Mouse (Mus musculus) olfactory bulb, adult 2 months (tissue): Measurements from ENCODE around the gene Stk10. TPM values are rescaled to one million over a fixed set of nuclear protein-coding genes. Genes with fewer than 3 reads are reported as not detected.
A peak's percentile ranks its signal among the peaks of the same experiment; 100 is the strongest.

Experiments used
- H3K27ac ChIP-seq: fragments of 200-500 bp; 2 replicates; pipeline ENCODE4 v1.5.1; 2012; ENCODE audit warnings: low read depth, low read length; ENCODE audit not compliant: insufficient read depth
- H3K4me1 ChIP-seq: fragments of 200-500 bp; 2 replicates; pipeline ENCODE4 v1.6.1; 2012; ENCODE audit warnings: low read length; ENCODE audit not compliant: control insufficient read depth, insufficient read depth
- H3K4me3 ChIP-seq: fragments of 200-500 bp; 2 replicates; pipeline ENCODE4 v1.5.1; 2012; ENCODE audit warnings: mild to moderate bottlenecking, low read depth, low read length, moderate library complexity; ENCODE audit not compliant: insufficient read depth
- CTCF ChIP-seq: fragments of 200-500 bp; IDR thresholded peaks from 2 replicates; pipeline ENCODE4 v1.5.1; 2012; ENCODE audit warnings: low read depth, mild to moderate bottlenecking, low read length, moderate library complexity; ENCODE audit not compliant: insufficient read depth
- POLR2A ChIP-seq: fragments of 200-500 bp; IDR thresholded peaks from 2 replicates; pipeline ENCODE4 v1.6.1; 2012; ENCODE audit warnings: mild to moderate bottlenecking, low read depth, low read length, moderate library complexity; ENCODE audit not compliant: insufficient read depth
- WGBS: fragments of 180-500 bp; shearing (Covaris S2); methylation state at CpG from one replicate; pipeline ENCODE4 v1.1.7; 2018; 5-methylcytosine and 5-hydroxymethylcytosine counted together
- polyA plus RNA-seq: library from polyadenylated mRNA; stranded (reverse); fragments of >200 nt; gene quantifications from 2 replicates; pipeline ENCODE4 v1.2.4, GENCODE M21; 2012; ENCODE audit warnings: low replicate concordance; ENCODE audit not compliant: missing spikeins, insufficient read depth, insufficient read length

Gene Stk10
- polyA plus RNA-seq, 1 experiment = not detected

GRCm38 (mm10) chr11:32587191-32588089 lies 54.3 kb downstream of the Stk10 start:
- TF ChIP-seq POLR2A (no peak), CTCF (no peak)
- Histone ChIP-seq H3K27ac (no peak overlapping the region), H3K4me3 (no peak overlapping the region), H3K4me1 (no peaks in the 10 kb centered on the region; the same call in 1 of the 2 replicates)
- 86% methylated on average over 17 of the region's 17 CpGs for WGBS

GRCm38 (mm10) chr11:32588090-32588891 lies 55.2 kb downstream of the Stk10 start:
- 27% methylated on average over 15 of the region's 15 CpGs for WGBS
- H3K4me1 ChIP-seq = no peaks in the 10 kb centered on the region; the same call in 1 of the 2 replicates

GRCm38 (mm10) chr11:32588892-32589172 lies 55.7 kb downstream of the Stk10 start:
- H3K4me3 ChIP-seq = no peak overlapping the region
- no peaks in the 10 kb centered on the region; the same call in 1 of the 2 replicates for H3K4me1 ChIP-seq
- TF ChIP-seq CTCF (no peak), POLR2A (no peak)
- H3K27ac ChIP-seq = no peak overlapping the region
- 86% methylated on average over 11 of the region's 11 CpGs for WGBS

More at GRCm38 (mm10) chr11:32588090-32588891, 55.2 kb downstream of the Stk10 start:
- Histone ChIP-seq H3K27ac (no peak overlapping the region), H3K4me3 (no peak overlapping the region)
- TF ChIP-seq CTCF = peak; percentile 99
- no peak for TF ChIP-seq POLR2A

DNA sequence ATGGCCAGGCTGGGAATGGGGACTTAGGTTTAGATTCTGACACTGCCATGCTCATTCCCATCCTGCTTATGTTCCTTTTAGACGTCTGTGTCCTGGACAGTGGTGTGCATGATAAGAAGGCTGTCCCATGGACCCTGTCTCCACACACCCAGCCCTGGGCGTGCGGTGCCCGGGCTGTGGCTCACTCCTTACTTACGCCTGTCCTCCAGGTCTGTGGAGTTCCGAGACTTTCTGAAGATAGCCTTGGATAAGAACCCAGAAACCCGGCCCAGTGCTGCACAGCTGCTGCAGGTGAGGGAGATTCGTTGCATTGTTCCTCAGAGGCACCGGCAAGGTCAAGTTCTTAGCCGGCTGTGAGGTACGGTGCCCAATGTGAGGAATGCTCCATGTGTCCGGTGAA lies 56.1 kb downstream of the Stk10 start:
- H3K4me3 ChIP-seq = no peak overlapping the region
- WGBS = 95% methylated on average over 12 of the region's 12 CpGs
- no peak overlapping the region for H3K27ac ChIP-seq
- TF ChIP-seq CTCF = no peak
- TF ChIP-seq POLR2A = no peak
- no peaks in the 10 kb centered on the region; the same call in 1 of the 2 replicates for H3K4me1 ChIP-seq

DNA sequence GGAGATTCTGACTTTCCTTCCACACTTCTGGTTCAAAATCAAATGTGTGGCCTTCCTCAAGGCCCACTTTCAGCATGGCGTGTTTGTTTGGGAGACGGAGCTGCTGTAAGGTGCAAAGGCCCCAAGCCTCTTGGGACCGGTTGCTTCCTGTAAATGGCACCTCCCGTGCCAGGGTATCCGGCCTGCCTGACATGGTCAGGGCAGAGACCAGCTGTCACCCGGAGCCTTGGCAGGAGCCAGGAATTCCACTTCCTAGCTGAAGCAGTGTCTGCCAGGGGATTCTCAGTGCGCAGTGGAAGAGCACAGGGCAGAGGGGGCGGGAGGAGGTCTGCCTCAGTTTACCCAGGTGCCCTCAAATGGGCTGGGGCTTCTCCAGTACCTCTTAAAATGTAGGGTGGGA lies 56.7 kb downstream of the Stk10 start:
- H3K4me1 ChIP-seq = no peaks in the 10 kb centered on the region; the same call in none of the 2 replicates
- 91% methylated on average over 8 of the region's 8 CpGs for WGBS

GRCm38 (mm10) chr11:32590205-32590604 lies 57.1 kb downstream of the Stk10 start:
- WGBS = 88% methylated on average over 6 of the region's 6 CpGs
- Histone ChIP-seq H3K4me3 (no peak overlapping the region), H3K27ac (no peak overlapping the region), H3K4me1 (no peaks in the 10 kb centered on the region; the same call in none of the 2 replicates)
- TF ChIP-seq POLR2A (no peak), CTCF (no peak)

More for the DNA sequence above, 56.7 kb downstream of the Stk10 start:
- TF ChIP-seq CTCF (no peak), POLR2A (no peak)
- Histone ChIP-seq H3K4me3 (no peak overlapping the region), H3K27ac (no peak overlapping the region)

- no peak overlapping the region for H3K27ac ChIP-seq
- 77% methylated on average over 12 of the region's 12 CpGs for WGBS
- H3K4me1 ChIP-seq = no peaks in the 10 kb centered on the region; the same call in none of the 2 replicates
Observed at GRCm38 (mm10) chr11:32591921-32592850, 59.1 kb downstream of the Stk10 start.

GRCm38 (mm10) chr11:32593081-32593480 lies 60.0 kb downstream of the Stk10 start:
- TF ChIP-seq CTCF = no peak
- no peak for TF ChIP-seq POLR2A

More at GRCm38 (mm10) chr11:32591921-32592850, 59.1 kb downstream of the Stk10 start:
- TF ChIP-seq POLR2A = no peak
- TF ChIP-seq CTCF = no peak
- no peak overlapping the region for H3K4me3 ChIP-seq

More at GRCm38 (mm10) chr11:32593081-32593480, 60.0 kb downstream of the Stk10 start:
- no peaks in the 10 kb centered on the region; the same call in 1 of the 2 replicates for H3K4me1 ChIP-seq
- H3K27ac ChIP-seq = no peak overlapping the region
- H3K4me3 ChIP-seq = no peak overlapping the region
- 86% methylated on average over 7 of the region's 7 CpGs for WGBS
